Mouse (Mus musculus) bone marrow, adult 2 months (tissue): Measurements from ENCODE around the gene Slc30a2. TPM values are rescaled to one million over a fixed set of nuclear protein-coding genes. Genes with fewer than 3 reads are reported as not detected.

Experiments used
- H3K27ac ChIP-seq: fragments of 200-500 bp; 2 replicates; pipeline ENCODE4 v1.5.1; 2012; ENCODE audit warnings: low read depth, mild to moderate bottlenecking, control low read depth, inconsistent platforms, low read length; ENCODE audit not compliant: control insufficient read depth, poor library complexity, insufficient read depth
- H3K4me1 ChIP-seq: fragments of 200-500 bp; 2 replicates; pipeline ENCODE4 v1.6.1; 2011; ENCODE audit warnings: low read length; ENCODE audit not compliant: control insufficient read depth, insufficient read depth
- H3K4me3 ChIP-seq: fragments of 200-500 bp; replicated peaks from 2 replicates; pipeline ENCODE3; 2011; ENCODE audit warnings: mild to moderate bottlenecking, low read depth, low read length, control low read depth; ENCODE audit not compliant: control insufficient read depth
- CTCF ChIP-seq: fragments of 200-500 bp; IDR thresholded peaks from 2 replicates; pipeline ENCODE4 v1.5.1; 2011; ENCODE audit warnings: low read length, control low read depth; ENCODE audit not compliant: control insufficient read depth, insufficient read depth
- POLR2A ChIP-seq: fragments of 200-500 bp; IDR thresholded peaks from 2 replicates; pipeline ENCODE4 v1.6.1; 2011; ENCODE audit warnings: low read depth, mild to moderate bottlenecking, control low read depth, low read length, borderline replicate concordance; ENCODE audit not compliant: control insufficient read depth
- WGBS: fragments of 180-500 bp; shearing (Covaris S2); methylation state at CpG from one replicate; pipeline ENCODE4 v1.1.7; 2018; 5-methylcytosine and 5-hydroxymethylcytosine counted together
- polyA plus RNA-seq: library from polyadenylated mRNA; stranded (reverse); fragments of >200 nt; gene quantifications from 2 replicates; pipeline ENCODE4 v1.2.4, GENCODE M21; 2011; ENCODE audit warnings: low replicate concordance; ENCODE audit not compliant: missing spikeins, insufficient read depth, insufficient read length

The Slc30a2 gene
- polyA plus RNA-seq, 1 experiment, result 4.0 TPM

- Histone ChIP-seq H3K27ac (no peak overlapping the region), H3K4me3 (no peak overlapping the region), H3K4me1 (no peaks in the 10 kb centered on the region; the same call in 1 of the 2 replicates)
- no peak for TF ChIP-seq CTCF
- no peak for TF ChIP-seq POLR2A
- 78% methylated on average over 5 of the region's 5 CpGs for whole genome bisulfite sequencing
These were observed 40.9 kb upstream of the Slc30a2 start for GRCm38 (mm10) chr4:134302084-134302483.

GRCm38 (mm10) chr4:134306963-134307362 lies 36.0 kb upstream of the Slc30a2 start:
- no peak overlapping the region for H3K4me3 ChIP-seq
- H3K4me1 ChIP-seq, result peaks cover 1% of the 10 kb centered on the region; the same call in 1 of the 2 replicates
- WGBS, result 61% methylated on average over 2 of the region's 2 CpGs
- no peak for TF ChIP-seq POLR2A
- TF ChIP-seq CTCF, result no peak
- no peak overlapping the region for H3K27ac ChIP-seq

GRCm38 (mm10) chr4:134307367-134308072 lies 35.5 kb upstream of the Slc30a2 start:
- no peak overlapping the region for H3K27ac ChIP-seq
- no peak overlapping the region for H3K4me3 ChIP-seq
- TF ChIP-seq POLR2A (no peak), CTCF (peak; percentile 42; the same call in 1 of the 2 replicates)
- 11% methylated on average over 12 of the region's 12 CpGs for WGBS
- H3K4me1 ChIP-seq, result peaks cover 1% of the 10 kb centered on the region; the same call in 1 of the 2 replicates

GRCm38 (mm10) chr4:134310106-134310505 lies 32.9 kb upstream of the Slc30a2 start:
- Histone ChIP-seq H3K4me1 (peaks cover 1% of the 10 kb centered on the region; the same call in 1 of the 2 replicates), H3K27ac (no peak overlapping the region), H3K4me3 (no peak overlapping the region)
- WGBS, result 81% methylated on average over 7 of the region's 7 CpGs
- no peak for TF ChIP-seq POLR2A
- no peak for TF ChIP-seq CTCF

GRCm38 (mm10) chr4:134310656-134311055 lies 32.3 kb upstream of the Slc30a2 start:
- Histone ChIP-seq H3K27ac (no peak overlapping the region), H3K4me3 (no peak overlapping the region), H3K4me1 (peaks cover 1% of the 10 kb centered on the region; the same call in 1 of the 2 replicates)
- TF ChIP-seq POLR2A, result no peak
- no peak for TF ChIP-seq CTCF
- WGBS, result 82% methylated on average over 9 of the region's 9 CpGs

- peak overlapping the region; percentile 15; the same call in 1 of the 2 replicates for H3K27ac ChIP-seq
- 62% methylated on average over 9 of the region's 9 CpGs for WGBS
- TF ChIP-seq CTCF, result no peak
- no peak for TF ChIP-seq POLR2A
- H3K4me1 ChIP-seq, result peaks cover 1% of the 10 kb centered on the region; the same call in 1 of the 2 replicates
- H3K4me3 ChIP-seq, result no peak overlapping the region
These were observed 31.2 kb upstream of the Slc30a2 start for GRCm38 (mm10) chr4:134311784-134312183.

GRCm38 (mm10) chr4:134312341-134312740 lies 30.6 kb upstream of the Slc30a2 start:
- TF ChIP-seq POLR2A, result no peak
- WGBS, result 85% methylated on average over 5 of the region's 5 CpGs
- Histone ChIP-seq H3K27ac (no peak overlapping the region), H3K4me1 (no peaks in the 10 kb centered on the region; the same call in 1 of the 2 replicates), H3K4me3 (no peak overlapping the region)

- TF ChIP-seq POLR2A, result no peak
- peak; percentile 29; the same call in 1 of the 2 replicates for TF ChIP-seq CTCF
- no peak overlapping the region for H3K27ac ChIP-seq
- H3K4me1 ChIP-seq, result no peaks in the 10 kb centered on the region; the same call in 1 of the 2 replicates
- 92% methylated on average over 6 of the region's 6 CpGs for WGBS
- H3K4me3 ChIP-seq, result no peak overlapping the region
These were observed 30.1 kb upstream of the Slc30a2 start for GRCm38 (mm10) chr4:134312901-134313300.
